Mouse (Mus musculus): ENCODE measurements around the gene Nek1. TPM values are rescaled to one million over a fixed set of nuclear protein-coding genes. Genes with fewer than 3 reads are reported as not detected.
A peak's percentile ranks its signal among the peaks of the same experiment; 100 is the strongest.

Gene Nek1
- polyA plus RNA-seq, 1 experiment, result 1.5 TPM

DNA sequence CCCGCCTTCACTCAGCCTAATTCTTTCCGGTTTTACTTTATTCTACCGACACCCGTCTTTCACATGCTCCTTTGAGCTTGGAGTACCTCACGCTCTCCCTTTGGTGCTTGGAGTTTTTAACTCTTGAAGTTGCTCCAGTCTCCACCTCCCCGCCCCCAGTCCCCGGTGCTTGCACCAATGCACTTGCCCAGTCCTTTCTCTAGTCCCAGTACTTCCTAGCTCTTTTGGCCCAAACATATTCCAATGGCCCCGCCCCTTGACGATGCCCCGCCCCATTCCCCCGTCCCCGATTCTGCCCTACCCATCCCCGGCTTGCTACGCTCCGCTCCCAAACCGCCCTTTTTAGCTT lies 460 bp upstream of the Nek1 start:
- Histone ChIP-seq H3K79me3 (ENCODE audit: low read depth) (peaks cover 5% of the 10 kb centered on the region), H3K79me2 (ENCODE audit: control insufficient read depth, insufficient read depth) (peaks cover 12% of the 10 kb centered on the region), H3ac (ENCODE audit: control insufficient read depth, insufficient read length, low read depth) (peak overlapping the region; percentile 75), H3K27me3 (ENCODE audit: control insufficient read depth, insufficient read depth, insufficient read length) (no peaks in the 10 kb centered on the region), H3K36me3 (ENCODE audit: control insufficient read depth, insufficient read depth) (no peaks in the 10 kb centered on the region), H3K4me3 (ENCODE audit: insufficient read depth, poor library complexity, severe bottlenecking) (peak overlapping the region; percentile 66)
- TF ChIP-seq MYOD1 (IDR thresholded peaks at IDR 0.05; ENCODE audit: control insufficient read depth, insufficient read length, low read depth) (no peak), MYOG (IDR thresholded peaks at IDR 0.05; ENCODE audit: control insufficient read depth, extremely low read depth, insufficient read length) (no peak), FOSL1 (IDR thresholded peaks at IDR 0.05; ENCODE audit: insufficient read depth, low read length, poor library complexity, severe bottlenecking) (no peak), CTCF (IDR thresholded peaks at IDR 0.05; ENCODE audit: control insufficient read depth, insufficient read depth, insufficient read length) (no peak), MAX (IDR thresholded peaks at IDR 0.05) (no peak), USF1 (IDR thresholded peaks at IDR 0.05; ENCODE audit: low read depth) (no peak), CEBPB (IDR thresholded peaks at IDR 0.05; ENCODE audit: low read depth) (no peak)

DNA sequence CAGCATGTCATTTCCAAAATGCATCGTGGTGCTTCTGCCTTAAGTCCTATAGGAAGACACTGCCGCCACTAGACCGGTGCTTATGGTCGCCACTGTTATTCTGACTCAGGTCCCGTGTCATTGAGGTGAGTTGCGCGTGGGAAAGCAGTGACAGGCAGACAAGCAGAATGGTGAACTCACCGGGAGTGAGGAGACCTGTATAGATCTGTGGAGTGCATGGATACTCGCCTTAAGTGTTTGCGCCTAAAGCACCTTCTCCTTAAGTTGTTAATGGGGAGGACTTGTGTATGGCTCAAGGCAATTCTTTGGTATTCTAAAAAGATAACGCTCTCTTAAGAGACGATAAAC lies 618 bp downstream of the Nek1 start:
- TF ChIP-seq USF1 (IDR thresholded peaks at IDR 0.05; ENCODE audit: low read depth), result no peak
- peaks cover 12% of the 10 kb centered on the region for H3K79me2 ChIP-seq (ENCODE audit: control insufficient read depth, insufficient read depth)
- H3K4me3 ChIP-seq (ENCODE audit: insufficient read depth, poor library complexity, severe bottlenecking), result peak overlapping the region; percentile 66
- no peaks in the 10 kb centered on the region for H3K36me3 ChIP-seq (ENCODE audit: control insufficient read depth, insufficient read depth)
- peaks cover 5% of the 10 kb centered on the region for H3K79me3 ChIP-seq (ENCODE audit: low read depth)
- H3K27me3 ChIP-seq (ENCODE audit: control insufficient read depth, insufficient read depth, insufficient read length), result no peaks in the 10 kb centered on the region
- H3ac ChIP-seq (ENCODE audit: control insufficient read depth, insufficient read length, low read depth), result peak overlapping the region; percentile 75

DNA sequence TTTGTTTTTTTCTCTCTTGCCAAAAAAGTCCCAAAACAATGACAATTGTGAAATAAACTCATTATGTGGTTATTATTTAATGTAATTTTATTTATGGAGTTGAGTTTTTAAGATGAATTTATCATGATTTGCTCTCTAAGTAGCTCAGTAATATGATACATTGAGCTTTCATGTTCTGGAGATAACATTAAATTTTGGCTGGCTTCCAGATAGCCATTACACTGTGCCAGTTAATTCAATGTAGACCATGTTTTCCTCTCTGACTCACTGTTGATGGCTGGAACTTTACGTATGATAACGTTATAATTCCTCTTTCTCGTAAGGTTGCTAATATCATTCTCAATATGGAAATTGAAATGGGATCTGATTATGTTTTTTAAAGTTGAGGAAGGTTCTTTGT lies 3.5 kb downstream of the Nek1 start:
- H3K4me3 ChIP-seq (ENCODE audit: insufficient read depth, poor library complexity, severe bottlenecking), result no peak overlapping the region
- peaks cover 5% of the 10 kb centered on the region for H3K79me3 ChIP-seq (ENCODE audit: low read depth)
- peaks cover 12% of the 10 kb centered on the region for H3K79me2 ChIP-seq (ENCODE audit: control insufficient read depth, insufficient read depth)
- H3ac ChIP-seq (ENCODE audit: control insufficient read depth, insufficient read length, low read depth), result no peak overlapping the region
- no peaks in the 10 kb centered on the region for H3K36me3 ChIP-seq (ENCODE audit: control insufficient read depth, insufficient read depth)
- no peak for TF ChIP-seq CTCF (IDR thresholded peaks at IDR 0.05; ENCODE audit: control insufficient read depth, insufficient read depth, insufficient read length)
- TF ChIP-seq MYOG (IDR thresholded peaks at IDR 0.05; ENCODE audit: control insufficient read depth, extremely low read depth, insufficient read length), result no peak
- TF ChIP-seq USF1 (IDR thresholded peaks at IDR 0.05; ENCODE audit: low read depth), result no peak
- TF ChIP-seq CEBPB (IDR thresholded peaks at IDR 0.05; ENCODE audit: low read depth), result no peak
- no peak for TF ChIP-seq MAX (IDR thresholded peaks at IDR 0.05)
- no peak for TF ChIP-seq FOSL1 (IDR thresholded peaks at IDR 0.05; ENCODE audit: insufficient read depth, low read length, poor library complexity, severe bottlenecking)
- TF ChIP-seq MYOD1 (IDR thresholded peaks at IDR 0.05; ENCODE audit: control insufficient read depth, insufficient read length, low read depth), result no peak
- H3K27me3 ChIP-seq (ENCODE audit: control insufficient read depth, insufficient read depth, insufficient read length), result no peaks in the 10 kb centered on the region

DNA sequence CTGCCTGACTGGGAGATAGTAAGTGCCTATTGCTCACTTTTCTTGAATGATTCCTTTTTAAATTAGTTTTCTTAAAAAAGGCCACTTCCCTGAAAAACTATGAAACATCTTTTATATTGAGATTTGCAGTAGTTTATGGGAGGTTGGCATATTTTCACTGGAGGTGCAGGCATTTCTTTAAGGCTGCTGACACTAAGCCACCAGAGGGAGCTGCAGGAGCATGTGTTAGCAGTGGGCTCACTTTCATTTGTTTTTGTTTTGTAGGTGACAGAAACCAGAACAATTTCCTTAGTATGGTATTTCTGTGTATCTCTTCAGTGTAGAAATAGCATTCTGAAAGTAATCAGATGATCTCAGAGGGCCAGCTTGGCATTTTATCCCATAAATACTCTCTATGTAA lies 49.0 kb downstream of the Nek1 start:
- no peaks in the 10 kb centered on the region for H3K27me3 ChIP-seq (ENCODE audit: control insufficient read depth, insufficient read depth, insufficient read length)
- no peaks in the 10 kb centered on the region for H3K36me3 ChIP-seq (ENCODE audit: control insufficient read depth, insufficient read depth)
- peak; percentile 47 for TF ChIP-seq CTCF (IDR thresholded peaks at IDR 0.05; ENCODE audit: control insufficient read depth, insufficient read depth, insufficient read length)
- no peak for TF ChIP-seq USF1 (IDR thresholded peaks at IDR 0.05; ENCODE audit: low read depth)
- H3K79me2 ChIP-seq (ENCODE audit: control insufficient read depth, insufficient read depth), result no peaks in the 10 kb centered on the region
- H3K4me3 ChIP-seq (ENCODE audit: insufficient read depth, poor library complexity, severe bottlenecking), result no peak overlapping the region
- H3K79me3 ChIP-seq (ENCODE audit: low read depth), result no peaks in the 10 kb centered on the region
- no peak overlapping the region for H3ac ChIP-seq (ENCODE audit: control insufficient read depth, insufficient read length, low read depth)

DNA sequence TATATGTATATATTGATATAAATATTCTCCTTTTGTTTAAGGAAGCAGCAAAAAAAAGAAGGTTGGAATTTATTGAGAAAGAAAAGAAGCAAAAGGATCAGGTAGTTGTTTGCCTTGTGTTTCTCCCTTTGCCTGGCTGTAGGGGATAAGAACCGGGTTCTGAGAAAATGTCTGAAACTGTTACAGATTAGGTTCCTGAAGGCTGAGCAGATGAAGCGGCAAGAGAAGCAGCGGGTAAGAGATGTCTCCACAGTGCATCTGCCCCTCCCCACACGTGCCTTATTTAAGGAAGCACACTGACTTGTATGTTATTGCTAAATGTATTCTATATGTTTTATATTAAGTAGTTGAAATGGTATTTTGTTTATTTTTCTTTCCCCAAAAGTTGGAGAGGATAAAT lies 50.9 kb downstream of the Nek1 start:
- Histone ChIP-seq H3ac (ENCODE audit: control insufficient read depth, insufficient read length, low read depth) (no peak overlapping the region), H3K36me3 (ENCODE audit: control insufficient read depth, insufficient read depth) (no peaks in the 10 kb centered on the region), H3K79me2 (ENCODE audit: control insufficient read depth, insufficient read depth) (no peaks in the 10 kb centered on the region), H3K4me3 (ENCODE audit: insufficient read depth, poor library complexity, severe bottlenecking) (no peak overlapping the region), H3K79me3 (ENCODE audit: low read depth) (no peaks in the 10 kb centered on the region), H3K27me3 (ENCODE audit: control insufficient read depth, insufficient read depth, insufficient read length) (no peaks in the 10 kb centered on the region)
- no peak for TF ChIP-seq MAX (IDR thresholded peaks at IDR 0.05)

DNA sequence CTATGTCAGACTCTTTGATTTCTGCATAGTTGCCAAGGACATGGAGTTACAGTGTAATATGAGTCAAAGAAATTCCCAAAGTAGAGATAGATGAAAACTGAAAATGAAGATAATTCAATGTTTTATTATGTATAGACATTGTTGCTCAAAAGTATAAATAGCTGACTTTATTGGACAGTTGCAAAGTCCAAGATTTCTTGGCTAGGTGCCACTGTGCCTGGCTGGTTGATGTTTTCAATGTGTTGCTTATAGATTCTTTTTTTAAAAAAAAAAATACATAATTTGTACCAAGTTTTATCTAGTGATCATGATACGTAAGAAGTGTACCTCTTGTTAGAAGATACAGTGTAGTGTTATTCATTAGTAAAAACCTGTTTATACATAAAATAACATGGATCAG lies 53.8 kb downstream of the Nek1 start:
- Histone ChIP-seq H3K36me3 (ENCODE audit: control insufficient read depth, insufficient read depth) (no peaks in the 10 kb centered on the region), H3ac (ENCODE audit: control insufficient read depth, insufficient read length, low read depth) (no peak overlapping the region), H3K4me3 (ENCODE audit: insufficient read depth, poor library complexity, severe bottlenecking) (no peak overlapping the region), H3K27me3 (ENCODE audit: control insufficient read depth, insufficient read depth, insufficient read length) (no peaks in the 10 kb centered on the region), H3K79me2 (ENCODE audit: control insufficient read depth, insufficient read depth) (no peaks in the 10 kb centered on the region), H3K79me3 (ENCODE audit: low read depth) (no peaks in the 10 kb centered on the region)
- TF ChIP-seq MAX (IDR thresholded peaks at IDR 0.05) (no peak), CTCF (IDR thresholded peaks at IDR 0.05; ENCODE audit: control insufficient read depth, insufficient read depth, insufficient read length) (no peak), CEBPB (IDR thresholded peaks at IDR 0.05; ENCODE audit: low read depth) (no peak), USF1 (IDR thresholded peaks at IDR 0.05; ENCODE audit: low read depth) (no peak), FOSL1 (IDR thresholded peaks at IDR 0.05; ENCODE audit: insufficient read depth, low read length, poor library complexity, severe bottlenecking) (no peak), MYOD1 (IDR thresholded peaks at IDR 0.05; ENCODE audit: control insufficient read depth, insufficient read length, low read depth) (no peak), MYOG (IDR thresholded peaks at IDR 0.05; ENCODE audit: control insufficient read depth, extremely low read depth, insufficient read length) (no peak)

DNA sequence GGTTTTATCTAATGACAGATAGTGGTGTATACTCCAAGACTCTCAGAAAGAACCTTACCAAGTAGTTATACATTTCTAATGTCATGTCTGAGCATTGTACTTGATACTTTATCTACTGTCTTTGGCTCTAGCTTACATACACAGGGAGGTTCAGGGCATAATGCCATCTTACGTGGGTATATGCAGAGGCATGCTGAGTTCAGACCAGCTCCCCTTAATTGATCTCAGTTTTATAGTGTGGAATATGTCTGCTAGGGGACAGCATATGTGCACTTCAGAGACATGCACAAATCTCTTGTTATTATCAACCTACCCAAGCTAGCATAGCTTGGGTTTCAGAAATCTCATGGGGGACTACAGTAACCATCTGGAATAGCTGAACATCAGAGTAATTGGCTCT lies 60.0 kb downstream of the Nek1 start:
- Histone ChIP-seq H3ac (ENCODE audit: control insufficient read depth, insufficient read length, low read depth) (no peak overlapping the region), H3K27me3 (ENCODE audit: control insufficient read depth, insufficient read depth, insufficient read length) (no peaks in the 10 kb centered on the region), H3K79me2 (ENCODE audit: control insufficient read depth, insufficient read depth) (no peaks in the 10 kb centered on the region), H3K36me3 (ENCODE audit: control insufficient read depth, insufficient read depth) (peaks cover 7% of the 10 kb centered on the region), H3K79me3 (ENCODE audit: low read depth) (no peaks in the 10 kb centered on the region), H3K4me3 (ENCODE audit: insufficient read depth, poor library complexity, severe bottlenecking) (no peak overlapping the region)
- TF ChIP-seq MAX (IDR thresholded peaks at IDR 0.05), result no peak
- TF ChIP-seq USF1 (IDR thresholded peaks at IDR 0.05; ENCODE audit: low read depth), result no peak
